Mouse (Mus musculus): ENCODE results near the gene A730009L09Rik. TPM values are rescaled to one million over a fixed set of nuclear protein-coding genes. Genes with fewer than 3 reads are reported as not detected.

A730009L09Rik gene
- polyA plus RNA-seq, 1 experiment from 2014 or later, result 0.43 TPM

DNA sequence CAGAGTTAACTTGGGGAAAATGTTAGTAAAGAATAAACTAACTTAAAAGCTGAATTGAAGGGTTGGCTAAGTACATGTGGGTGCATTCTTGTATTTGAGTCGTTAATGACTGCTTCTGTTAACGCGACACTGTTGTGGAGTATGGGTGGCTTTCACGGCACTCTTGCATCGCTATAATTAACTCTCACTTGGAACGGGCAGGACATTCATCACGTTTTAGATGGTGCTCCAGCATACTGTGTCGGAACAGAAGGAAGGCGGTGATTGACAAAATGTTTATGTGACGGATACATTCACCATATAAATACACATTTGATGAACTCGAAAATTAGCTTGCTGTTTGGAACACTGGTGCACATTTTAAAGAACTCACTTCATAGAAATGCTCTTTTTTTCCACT, 29.0 kb upstream of the A730009L09Rik start:
- WGBS, result 84% methylated on average over 11 of the region's 11 CpGs
- Histone ChIP-seq H3K4me1 (ENCODE audit: control insufficient read depth, insufficient read depth, low read depth, low read length) (no peaks in the 10 kb centered on the region), H3K4me3 (ENCODE audit: low read length) (no peak overlapping the region), H3K9ac (ENCODE audit: low read depth, low read length) (no peak overlapping the region), H3K27me3 (replicated peaks; ENCODE audit: control insufficient read depth, insufficient read depth, low read length) (no peaks in the 10 kb centered on the region), H3K27ac (ENCODE audit: low read depth, low read length) (no peak overlapping the region), H3K4me2 (ENCODE audit: low read length) (no peak overlapping the region), H3K36me3 (ENCODE audit: control insufficient read depth, insufficient read depth, low read length) (no peaks in the 10 kb centered on the region), H3K9me3 (ENCODE audit: control insufficient read depth, low read length) (no peaks in the 10 kb centered on the region)
- no peak for ATAC-seq

DNA sequence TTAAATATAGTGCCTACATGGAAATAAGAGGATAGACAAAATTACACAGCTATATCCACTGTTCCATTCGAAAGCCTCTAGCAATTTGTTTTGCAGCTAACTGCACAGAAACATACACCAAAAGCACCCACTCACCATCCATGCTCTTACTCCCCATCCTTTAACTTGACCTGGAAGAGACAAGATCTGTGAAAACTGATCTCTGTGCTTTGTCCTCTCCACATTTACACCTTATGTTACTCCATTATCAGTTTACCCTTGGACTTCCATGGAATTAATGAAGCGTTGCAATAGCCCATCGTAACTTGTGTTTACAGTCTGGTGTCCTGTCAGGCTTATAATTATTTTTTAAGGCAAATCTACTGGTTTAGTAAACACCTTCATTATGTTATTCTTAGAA, 20.1 kb upstream of the A730009L09Rik start:
- no peak overlapping the region for H3K9ac ChIP-seq (ENCODE audit: low read depth, low read length)
- no peaks in the 10 kb centered on the region for H3K9me3 ChIP-seq (ENCODE audit: control insufficient read depth, low read length)
- no peaks in the 10 kb centered on the region for H3K27me3 ChIP-seq (replicated peaks; ENCODE audit: control insufficient read depth, insufficient read depth, low read length)
- no peak overlapping the region for H3K4me3 ChIP-seq (ENCODE audit: low read length)
- 72% methylated on average over 3 of the region's 3 CpGs for WGBS
- no peaks in the 10 kb centered on the region for H3K4me1 ChIP-seq (ENCODE audit: control insufficient read depth, insufficient read depth, low read depth, low read length)
- peak overlapping the region; percentile 18; the same call in 1 of the 2 replicates for H3K4me2 ChIP-seq (ENCODE audit: low read length)
- ATAC-seq, result no peak
- H3K36me3 ChIP-seq (ENCODE audit: control insufficient read depth, insufficient read depth, low read length), result no peaks in the 10 kb centered on the region
- no peak overlapping the region for H3K27ac ChIP-seq (ENCODE audit: low read depth, low read length)

DNA sequence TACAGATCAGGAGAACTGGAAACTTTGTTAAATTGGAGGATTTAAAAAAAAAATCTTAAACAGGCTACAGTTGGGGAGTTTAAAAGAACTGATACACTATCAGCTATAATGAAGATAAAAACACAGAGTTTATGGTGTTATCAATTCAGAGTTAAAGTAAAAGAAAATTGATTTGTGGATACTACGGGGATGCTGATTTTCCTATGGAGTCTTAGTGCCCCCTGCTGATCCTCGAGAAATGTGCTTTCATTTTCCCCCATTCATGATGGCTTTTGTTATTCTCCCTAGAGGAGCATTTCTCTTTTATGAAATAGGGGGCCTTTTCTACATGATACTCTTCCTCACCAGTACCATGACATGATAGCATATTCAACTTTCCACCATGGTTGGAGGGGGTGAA, 19.5 kb upstream of the A730009L09Rik start:
- WGBS, result 44% methylated on average over 2 of the region's 2 CpGs
- Histone ChIP-seq H3K27me3 (replicated peaks; ENCODE audit: control insufficient read depth, insufficient read depth, low read length) (no peaks in the 10 kb centered on the region), H3K27ac (ENCODE audit: low read depth, low read length) (no peak overlapping the region), H3K4me2 (ENCODE audit: low read length) (peak overlapping the region; percentile 18; the same call in 1 of the 2 replicates), H3K4me1 (ENCODE audit: control insufficient read depth, insufficient read depth, low read depth, low read length) (no peaks in the 10 kb centered on the region), H3K36me3 (ENCODE audit: control insufficient read depth, insufficient read depth, low read length) (no peaks in the 10 kb centered on the region), H3K4me3 (ENCODE audit: low read length) (no peak overlapping the region), H3K9ac (ENCODE audit: low read depth, low read length) (no peak overlapping the region), H3K9me3 (ENCODE audit: control insufficient read depth, low read length) (no peaks in the 10 kb centered on the region)
- ATAC-seq, result no peak

- no peaks in the 10 kb centered on the region for H3K4me1 ChIP-seq (ENCODE audit: control insufficient read depth, insufficient read depth, low read depth, low read length)
- no peaks in the 10 kb centered on the region for H3K9me3 ChIP-seq (ENCODE audit: control insufficient read depth, low read length)
- H3K4me3 ChIP-seq (ENCODE audit: low read length), result no peak overlapping the region
- no peaks in the 10 kb centered on the region for H3K36me3 ChIP-seq (ENCODE audit: control insufficient read depth, insufficient read depth, low read length)
- H3K9ac ChIP-seq (ENCODE audit: low read depth, low read length), result no peak overlapping the region
- H3K27ac ChIP-seq (ENCODE audit: low read depth, low read length), result no peak overlapping the region
- H3K27me3 ChIP-seq (replicated peaks; ENCODE audit: control insufficient read depth, insufficient read depth, low read length), result no peaks in the 10 kb centered on the region
- 44% methylated on average over 4 of the region's 4 CpGs for WGBS
- no peak overlapping the region for H3K4me2 ChIP-seq (ENCODE audit: low read length)
- no peak for ATAC-seq
Observed at GRCm38 (mm10) chr16:84507681-84508080, 7.2 kb upstream of the A730009L09Rik start.

- no peak for ATAC-seq
Observed at GRCm38 (mm10) chr16:84521975-84522635, 7.2 kb downstream of the A730009L09Rik start.

DNA sequence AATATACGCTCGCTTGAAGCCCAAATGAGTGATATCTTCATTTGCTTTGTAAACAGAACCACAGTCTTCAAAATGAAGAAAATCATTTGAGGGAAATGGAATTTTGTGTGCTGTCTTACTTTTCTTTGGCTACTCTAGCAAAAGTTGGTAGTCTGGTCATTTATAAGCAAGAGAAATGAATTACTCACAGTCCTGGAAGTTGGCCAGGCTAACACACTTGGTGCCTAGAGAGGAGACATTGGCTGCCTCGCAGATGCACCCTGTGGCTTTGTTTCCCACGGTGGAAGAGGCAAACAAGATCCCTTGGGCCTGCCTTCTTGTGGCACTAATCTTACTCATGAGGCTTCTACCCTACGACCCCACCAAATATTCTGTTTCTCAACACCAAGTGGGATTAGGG, 8.1 kb downstream of the A730009L09Rik start:
- Histone ChIP-seq H3K4me3 (ENCODE audit: low read length) (no peak overlapping the region), H3K27ac (ENCODE audit: low read depth, low read length) (no peak overlapping the region), H3K36me3 (ENCODE audit: control insufficient read depth, insufficient read depth, low read length) (no peaks in the 10 kb centered on the region), H3K4me2 (ENCODE audit: low read length) (no peak overlapping the region), H3K4me1 (ENCODE audit: control insufficient read depth, insufficient read depth, low read depth, low read length) (no peaks in the 10 kb centered on the region), H3K27me3 (replicated peaks; ENCODE audit: control insufficient read depth, insufficient read depth, low read length) (no peaks in the 10 kb centered on the region), H3K9me3 (ENCODE audit: control insufficient read depth, low read length) (no peaks in the 10 kb centered on the region), H3K9ac (ENCODE audit: low read depth, low read length) (no peak overlapping the region)
- WGBS, result 80% methylated on average over 5 of the region's 5 CpGs
- no peak for ATAC-seq

More at GRCm38 (mm10) chr16:84521975-84522635, 7.2 kb downstream of the A730009L09Rik start:
- H3K27ac ChIP-seq (ENCODE audit: low read depth, low read length), result no peak overlapping the region
- 92% methylated on average over 11 of the region's 11 CpGs for WGBS
- no peak overlapping the region for H3K4me3 ChIP-seq (ENCODE audit: low read length)
- no peaks in the 10 kb centered on the region for H3K27me3 ChIP-seq (replicated peaks; ENCODE audit: control insufficient read depth, insufficient read depth, low read length)
- no peak overlapping the region for H3K9ac ChIP-seq (ENCODE audit: low read depth, low read length)
- H3K4me1 ChIP-seq (ENCODE audit: control insufficient read depth, insufficient read depth, low read depth, low read length), result no peaks in the 10 kb centered on the region
- no peaks in the 10 kb centered on the region for H3K9me3 ChIP-seq (ENCODE audit: control insufficient read depth, low read length)
- H3K36me3 ChIP-seq (ENCODE audit: control insufficient read depth, insufficient read depth, low read length), result no peaks in the 10 kb centered on the region
- H3K4me2 ChIP-seq (ENCODE audit: low read length), result no peak overlapping the region

- no peak for ATAC-seq
- no peaks in the 10 kb centered on the region for H3K9me3 ChIP-seq (ENCODE audit: control insufficient read depth, low read length)
Observed at GRCm38 (mm10) chr16:84527375-84527774, 12.5 kb downstream of the A730009L09Rik start.

GRCm38 (mm10) chr16:84532803-84533202, 17.9 kb downstream of the A730009L09Rik start:
- H3K27ac ChIP-seq (ENCODE audit: low read depth, low read length), result no peak overlapping the region
- no peak overlapping the region for H3K9ac ChIP-seq (ENCODE audit: low read depth, low read length)
- no peaks in the 10 kb centered on the region for H3K9me3 ChIP-seq (ENCODE audit: control insufficient read depth, low read length)
- 90% methylated on average over 3 of the region's 3 CpGs for WGBS
- no peak overlapping the region for H3K4me3 ChIP-seq (ENCODE audit: low read length)
- no peaks in the 10 kb centered on the region for H3K27me3 ChIP-seq (replicated peaks; ENCODE audit: control insufficient read depth, insufficient read depth, low read length)
- ATAC-seq, result no peak
- no peak overlapping the region for H3K4me2 ChIP-seq (ENCODE audit: low read length)
- no peaks in the 10 kb centered on the region for H3K36me3 ChIP-seq (ENCODE audit: control insufficient read depth, insufficient read depth, low read length)
- H3K4me1 ChIP-seq (ENCODE audit: control insufficient read depth, insufficient read depth, low read depth, low read length), result no peaks in the 10 kb centered on the region

More at GRCm38 (mm10) chr16:84527375-84527774, 12.5 kb downstream of the A730009L09Rik start:
- Histone ChIP-seq H3K4me3 (ENCODE audit: low read length) (no peak overlapping the region), H3K4me2 (ENCODE audit: low read length) (no peak overlapping the region), H3K27me3 (replicated peaks; ENCODE audit: control insufficient read depth, insufficient read depth, low read length) (no peaks in the 10 kb centered on the region), H3K4me1 (ENCODE audit: control insufficient read depth, insufficient read depth, low read depth, low read length) (no peaks in the 10 kb centered on the region), H3K27ac (ENCODE audit: low read depth, low read length) (no peak overlapping the region), H3K9ac (ENCODE audit: low read depth, low read length) (no peak overlapping the region), H3K36me3 (ENCODE audit: control insufficient read depth, insufficient read depth, low read length) (no peaks in the 10 kb centered on the region)
- WGBS, result 60% methylated on average over 11 of the region's 11 CpGs

- H3K27me3 ChIP-seq (replicated peaks; ENCODE audit: control insufficient read depth, insufficient read depth, low read length), result no peaks in the 10 kb centered on the region
- no peak overlapping the region for H3K4me2 ChIP-seq (ENCODE audit: low read length)
- no peaks in the 10 kb centered on the region for H3K9me3 ChIP-seq (ENCODE audit: control insufficient read depth, low read length)
- H3K9ac ChIP-seq (ENCODE audit: low read depth, low read length), result no peak overlapping the region
- no peaks in the 10 kb centered on the region for H3K4me1 ChIP-seq (ENCODE audit: control insufficient read depth, insufficient read depth, low read depth, low read length)
- ATAC-seq, result no peak
- H3K27ac ChIP-seq (ENCODE audit: low read depth, low read length), result no peak overlapping the region
- no peak overlapping the region for H3K4me3 ChIP-seq (ENCODE audit: low read length)
- WGBS, result 92% methylated on average over 4 of the region's 4 CpGs
- no peaks in the 10 kb centered on the region for H3K36me3 ChIP-seq (ENCODE audit: control insufficient read depth, insufficient read depth, low read length)
Observed at GRCm38 (mm10) chr16:84546059-84546458, 31.1 kb downstream of the A730009L09Rik start.
